Mouse (Mus musculus) liver, adult (tissue): ENCODE measurements at regions not wholly inside any gene's neighbourhood (a gene's known extent, or its start where the extent isn't known, plus 50 kb on each side); places are given as distances from the start of the nearest gene placed in this dataset.

ENCODE experiments used
- GATA4 ChIP-seq: IDR thresholded peaks from 2 replicates; pipeline ENCODE4 v1.6.1; 2014; ENCODE audit warnings: mild to moderate bottlenecking, low read length; ENCODE audit not compliant: insufficient replicate concordance

- no peak for TF ChIP-seq GATA4
Observed at GRCm38 (mm10) chr9:33858511-33858910, 627.2 kb upstream of the Kirrel3 start.

DNA sequence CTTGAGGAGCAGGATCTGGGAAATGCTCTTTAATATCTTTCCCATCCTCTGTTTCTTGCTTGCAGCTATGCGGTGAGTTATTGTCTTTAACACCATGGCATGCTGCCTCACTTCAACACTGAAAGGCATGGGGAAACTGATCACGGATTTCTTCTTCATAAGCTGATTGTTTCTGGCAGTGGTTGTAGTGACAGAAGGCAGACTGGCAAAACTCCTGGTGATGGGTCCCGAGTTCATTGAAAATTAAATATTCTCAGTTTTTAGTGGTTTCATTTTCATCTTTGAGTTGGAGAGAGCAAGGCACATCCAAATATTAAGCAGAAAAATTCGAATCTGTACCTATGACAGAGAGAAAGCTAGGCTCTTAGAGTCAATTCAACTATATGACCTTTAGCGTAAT is 617.0 kb upstream of the Kirrel3 start:
- TF ChIP-seq GATA4, result no peak

- no peak for TF ChIP-seq GATA4
Observed at GRCm38 (mm10) chr9:33887279-33887678, 598.4 kb upstream of the Kirrel3 start.

DNA sequence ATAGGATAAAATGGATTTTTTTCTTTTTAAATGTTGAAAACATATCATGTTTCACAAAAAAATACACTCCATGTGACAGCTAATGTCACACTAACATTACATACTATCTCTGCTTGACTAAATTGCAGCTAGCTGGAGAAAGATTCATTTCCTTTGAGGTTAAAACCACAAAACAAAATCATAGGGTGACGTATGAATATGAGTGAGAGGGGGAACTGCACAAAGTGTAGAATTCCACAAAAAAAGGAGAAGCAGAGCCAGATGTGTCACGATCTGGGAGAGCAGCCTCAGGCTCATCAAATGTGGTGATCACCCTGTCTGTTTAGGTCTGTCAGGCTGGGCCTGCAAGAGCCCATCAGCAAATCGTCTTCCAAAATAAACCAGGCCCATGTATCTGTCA is 593.7 kb upstream of the Kirrel3 start:
- no peak for TF ChIP-seq GATA4

GRCm38 (mm10) chr9:33901313-33902076 is 584.2 kb upstream of the Kirrel3 start:
- TF ChIP-seq GATA4, result no peak

GRCm38 (mm10) chr9:33903991-33904570 is 581.6 kb upstream of the Kirrel3 start:
- no peak for TF ChIP-seq GATA4

DNA sequence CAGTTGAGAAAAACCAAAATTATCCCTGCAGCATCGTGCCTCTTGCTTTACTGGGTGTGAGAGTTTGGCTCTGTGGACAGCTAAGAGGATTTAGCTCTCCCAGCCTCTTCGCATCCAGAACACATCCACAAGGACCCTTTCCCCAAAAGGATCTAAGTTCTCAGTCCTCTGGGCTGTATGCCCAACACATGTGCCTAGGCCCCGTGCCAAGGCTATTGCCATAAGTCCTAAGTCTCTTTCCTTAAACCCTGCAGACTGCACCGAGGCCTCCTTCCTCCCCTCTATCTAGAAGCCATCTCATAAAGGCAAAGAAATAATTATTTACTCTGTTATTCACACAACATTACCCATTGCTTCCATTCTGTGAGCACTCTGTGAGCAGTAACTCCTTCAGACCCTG is 570.8 kb upstream of the Kirrel3 start:
- TF ChIP-seq GATA4, result no peak

DNA sequence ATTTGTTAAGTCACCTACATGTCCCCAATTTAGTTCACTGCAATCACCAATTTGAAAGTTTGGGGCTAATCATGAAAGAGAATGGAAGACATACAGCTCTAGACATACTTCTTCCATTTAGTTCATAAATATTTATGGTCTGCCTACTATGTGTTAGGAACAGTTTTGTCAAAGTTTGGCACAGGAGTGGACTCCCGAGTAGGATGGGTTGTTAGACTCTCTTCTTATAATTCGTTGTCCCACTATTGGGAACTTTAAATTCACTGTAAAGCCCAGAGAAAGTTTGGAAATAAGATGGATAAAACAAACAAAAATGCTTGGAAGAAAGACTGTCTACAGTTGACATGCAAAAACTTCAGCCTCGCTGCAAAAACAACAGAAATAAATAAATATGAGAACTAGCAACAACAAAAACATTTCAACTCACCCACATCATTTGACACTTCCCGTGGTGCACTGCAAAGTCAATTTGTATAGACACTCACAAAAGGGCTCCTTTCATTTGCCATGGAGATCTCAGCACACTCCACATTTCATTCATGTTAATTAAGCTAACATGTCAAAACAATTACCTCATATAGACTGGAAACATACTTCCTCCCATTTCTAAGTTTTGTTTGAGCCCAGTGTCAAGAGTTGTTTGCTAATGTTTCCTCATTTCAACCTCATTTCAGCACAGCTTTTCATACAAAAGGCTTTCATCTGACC is 570.2 kb upstream of the Kirrel3 start:
- no peak for TF ChIP-seq GATA4

- no peak for TF ChIP-seq GATA4
Observed at GRCm38 (mm10) chr9:33930286-33930685, 555.4 kb upstream of the Kirrel3 start.

- TF ChIP-seq GATA4, result no peak
Observed at GRCm38 (mm10) chr9:33934071-33934470, 551.6 kb upstream of the Kirrel3 start.

DNA sequence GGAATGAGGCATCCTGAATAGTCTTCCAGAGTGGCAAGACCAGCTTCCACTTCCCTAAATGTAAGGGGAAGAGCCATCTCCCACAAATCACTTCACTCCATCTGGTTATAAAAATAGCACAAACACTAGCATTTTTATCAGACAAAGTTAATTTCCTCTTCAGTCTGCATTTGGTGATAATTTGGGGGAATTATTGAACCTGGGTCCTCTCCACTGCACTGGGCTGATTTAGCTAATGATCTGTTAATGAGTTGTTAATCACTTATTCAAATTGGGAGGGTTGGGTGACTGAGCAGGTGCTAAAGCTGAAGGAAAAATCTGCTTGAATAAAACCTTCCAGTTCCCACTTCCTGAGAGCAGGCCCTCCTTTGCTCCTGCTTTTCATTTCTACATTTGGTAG is 531.4 kb upstream of the Kirrel3 start:
- TF ChIP-seq GATA4, result no peak
